Mouse (Mus musculus): ENCODE results near the gene Znrf1.

DNA sequence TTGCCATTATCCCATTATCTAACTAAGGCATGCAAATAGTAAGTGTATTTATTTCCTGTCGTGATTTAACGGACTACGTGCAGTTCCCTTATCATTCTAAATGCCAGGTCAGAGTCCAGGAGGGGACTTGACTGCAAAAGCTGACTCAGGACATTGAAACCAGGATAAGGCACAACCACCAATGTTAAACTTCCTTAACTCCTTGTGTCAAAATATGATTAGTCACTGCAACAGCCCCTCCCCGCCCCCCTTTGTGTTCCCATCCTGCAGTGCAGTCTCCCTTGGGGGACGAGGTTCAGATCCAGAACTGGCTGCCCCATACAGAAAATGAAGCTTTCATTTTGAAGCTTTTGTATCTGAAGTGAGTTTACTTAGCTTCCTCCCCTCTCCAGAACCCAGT is 106.6 kb downstream of the Znrf1 start:
- no peak for TF ChIP-seq CTCF (IDR thresholded peaks at IDR 0.05; ENCODE audit: control insufficient read depth, insufficient read depth, insufficient read length)
- no peak for TF ChIP-seq MAX (IDR thresholded peaks at IDR 0.05)
- no peak for TF ChIP-seq MYOD1 (IDR thresholded peaks at IDR 0.05; ENCODE audit: control insufficient read depth, insufficient read length, low read depth)
- no peak for TF ChIP-seq FOSL1 (IDR thresholded peaks at IDR 0.05; ENCODE audit: insufficient read depth, low read length, poor library complexity, severe bottlenecking)

Measured in C2C12 (cell line).